Mouse (Mus musculus) heart, adult 2 months (tissue): ENCODE data around the gene Tsnax.

Source experiments
- CTCF ChIP-seq: fragments of 200-600 bp; IDR thresholded peaks from 2 replicates; pipeline ENCODE4 v1.8.1; 2022; ENCODE audit warnings: antibody characterized with exemption, mild to moderate bottlenecking, moderate library complexity
- EP300 ChIP-seq: fragments of 200-500 bp; IDR thresholded peaks from 2 replicates; pipeline ENCODE4 v1.6.1; 2011; ENCODE audit warnings: low read depth, low read length, control low read depth; ENCODE audit not compliant: insufficient read depth
- POLR2A ChIP-seq: fragments of 200-500 bp; IDR thresholded peaks from 2 replicates; pipeline ENCODE4 v1.6.1; 2011; ENCODE audit warnings: mild to moderate bottlenecking, low read depth, low read length, control low read depth; ENCODE audit not compliant: insufficient read depth

- TF ChIP-seq POLR2A (no peak), CTCF (no peak), EP300 (no peak)
Measured at GRCm38 (mm10) chr8:125028841-125029240, 16.0 kb downstream of the Tsnax start.
